Mouse (Mus musculus) spleen, postnatal 36 days (tissue): ENCODE data around the gene Slc34a3.
A peak's percentile ranks its signal among the peaks of the same experiment; 100 is the strongest.

Experiments
- DNase-seq, 2 experiments: peaks; one replicate each; pipeline ENCODE4 v3.0.0; 2022; ENCODE audit warnings: low spot score in 2 of 2, mixed read lengths in 1 of 2

The Slc34a3 gene

GRCm38 (mm10) chr2:25252331-25252730, 18.2 kb upstream of the Slc34a3 start:
- DNase-seq: no peak

- DNase-seq: no peak
These were observed 12.3 kb upstream of the Slc34a3 start, which contains the start of gene AL732309.1 for GRCm38 (mm10) chr2:25246183-25247072. Gene AL732309.1 (minus strand): TSS chr2:25246863.

- DNase-seq: no peak
These were observed 10.0 kb upstream of the Slc34a3 start for GRCm38 (mm10) chr2:25244144-25244543.

- no peak for DNase-seq
These were observed 9.2 kb upstream of the Slc34a3 start for GRCm38 (mm10) chr2:25243342-25243741.

GRCm38 (mm10) chr2:25242101-25242506, 7.9 kb upstream of the Slc34a3 start, which contains the start of the genes Rnf208 and Cysrt1:
Gene Rnf208 (plus strand): TSS chr2:25242255.
Gene Cysrt1 (minus strand): TSS chr2:25242452.
- no peak for DNase-seq

- DNase-seq: no peak
These were observed 7.2 kb upstream of the Slc34a3 start for GRCm38 (mm10) chr2:25241438-25241775.

GRCm38 (mm10) chr2:25240723-25241437, 6.7 kb upstream of the Slc34a3 start:
- DNase-seq: peak; percentile 35 to 49

- no peak for DNase-seq
These were observed 6.1 kb upstream of the Slc34a3 start for GRCm38 (mm10) chr2:25240310-25240709.

GRCm38 (mm10) chr2:25239766-25240165, 5.6 kb upstream of the Slc34a3 start:
- no peak for DNase-seq

- DNase-seq: no peak
These were observed 3.9 kb upstream of the Slc34a3 start for GRCm38 (mm10) chr2:25238106-25238505.

GRCm38 (mm10) chr2:25237522-25237921, 3.4 kb upstream of the Slc34a3 start:
- DNase-seq: no peak

- no peak for DNase-seq
These were observed 2.5 kb upstream of the Slc34a3 start, which contains the start of gene Rnf224 for GRCm38 (mm10) chr2:25236614-25237013. Gene Rnf224 (minus strand): TSS chr2:25236787.

GRCm38 (mm10) chr2:25234551-25235220, 522 bp upstream of the Slc34a3 start:
- no peak for DNase-seq

- DNase-seq: no peak
These were observed 743 bp downstream of the Slc34a3 start for GRCm38 (mm10) chr2:25233421-25233820.

GRCm38 (mm10) chr2:25231038-25231437, 3.1 kb downstream of the Slc34a3 start:
- DNase-seq: no peak

GRCm38 (mm10) chr2:25230581-25230980, 3.6 kb downstream of the Slc34a3 start:
- no peak for DNase-seq

GRCm38 (mm10) chr2:25229582-25229981, 4.6 kb downstream of the Slc34a3 start:
- DNase-seq: no peak

- DNase-seq: no peak
These were observed 5.1 kb downstream of the Slc34a3 start for GRCm38 (mm10) chr2:25228995-25229530.

- DNase-seq: peak; percentile 85 to 88
These were observed 5.7 kb downstream of the Slc34a3 start for GRCm38 (mm10) chr2:25228431-25228889.

GRCm38 (mm10) chr2:25227406-25227805, 6.8 kb downstream of the Slc34a3 start:
- DNase-seq: no peak

- DNase-seq: no peak
These were observed 7.3 kb downstream of the Slc34a3 start for GRCm38 (mm10) chr2:25226864-25227263.
